Mouse (Mus musculus) neural tube, embryonic 13.5 days (tissue): ENCODE measurements around the gene Smarca4. TPM values are rescaled to one million over a fixed set of nuclear protein-coding genes. Genes with fewer than 3 reads are reported as not detected.

Source experiments
- ATAC-seq: fragments of 200-750 bp; cut with Nextera tagmentation; 2 replicates; pipeline ENCODE4 v1.8.0; 2017; ENCODE audit warnings: low read depth, mild to moderate bottlenecking, moderate TSS enrichment, moderate library complexity
- H3K27ac ChIP-seq: fragments of 300-500 bp; sonication (generic); replicated peaks from 2 replicates; pipeline ENCODE4 v1.5.1; 2015; ENCODE audit warnings: moderate library complexity, mild to moderate bottlenecking, inconsistent platforms
- H3K27me3 ChIP-seq: fragments of 300-500 bp; sonication (generic); 2 replicates; pipeline ENCODE4 v1.6.1; 2015; ENCODE audit warnings: mild to moderate bottlenecking, inconsistent platforms
- H3K36me3 ChIP-seq: fragments of 300-500 bp; sonication (generic); 2 replicates; pipeline ENCODE4 v1.6.1; 2015; ENCODE audit warnings: mild to moderate bottlenecking, inconsistent platforms
- H3K4me1 ChIP-seq: fragments of 300-500 bp; sonication (generic); replicated peaks from 2 replicates; pipeline ENCODE4 v1.6.1; 2015; ENCODE audit warnings: inconsistent platforms
- H3K4me2 ChIP-seq: fragments of 300-500 bp; sonication (generic); 2 replicates; pipeline ENCODE4 v1.6.1; 2015; ENCODE audit warnings: inconsistent platforms, mild to moderate bottlenecking, moderate library complexity
- H3K4me3 ChIP-seq: fragments of 300-500 bp; sonication (generic); 2 replicates; pipeline ENCODE4 v1.5.1; 2015; ENCODE audit warnings: mild to moderate bottlenecking, inconsistent platforms
- H3K9ac ChIP-seq: fragments of 300-500 bp; sonication (generic); 2 replicates; pipeline ENCODE4 v1.6.1; 2015; ENCODE audit warnings: moderate library complexity, mild to moderate bottlenecking, inconsistent platforms
- H3K9me3 ChIP-seq: fragments of 300-500 bp; sonication (generic); 2 replicates; pipeline ENCODE4 v1.6.1; 2016; ENCODE audit warnings: inconsistent platforms
- WGBS: fragments of 180-500 bp; shearing (Covaris S2); methylation state at CpG from one replicate; pipeline ENCODE4 v1.1.7; 2015; 5-methylcytosine and 5-hydroxymethylcytosine counted together
- microRNA counts: library from miRNA; unstranded; fragments of <30 nt; microRNA quantifications from one replicate; lab custom pipeline; 2016
- microRNA-seq: library from miRNA; unstranded; fragments of <30 nt; microRNA quantifications from one replicate; pipeline ENCODE4, GENCODE M21; 2016
- polyA plus RNA-seq: library from polyadenylated mRNA; unstranded; fragments of >200 nt; fragmentation: Nextera tagmentation; extraction: Ambion mirVana; gene quantifications from 2 replicates; pipeline ENCODE4 v1.2.1, GENCODE M21; 2015

Gene Smarca4
- polyA plus RNA-seq, 1 experiment from 2014 or later = 149 TPM

DNA sequence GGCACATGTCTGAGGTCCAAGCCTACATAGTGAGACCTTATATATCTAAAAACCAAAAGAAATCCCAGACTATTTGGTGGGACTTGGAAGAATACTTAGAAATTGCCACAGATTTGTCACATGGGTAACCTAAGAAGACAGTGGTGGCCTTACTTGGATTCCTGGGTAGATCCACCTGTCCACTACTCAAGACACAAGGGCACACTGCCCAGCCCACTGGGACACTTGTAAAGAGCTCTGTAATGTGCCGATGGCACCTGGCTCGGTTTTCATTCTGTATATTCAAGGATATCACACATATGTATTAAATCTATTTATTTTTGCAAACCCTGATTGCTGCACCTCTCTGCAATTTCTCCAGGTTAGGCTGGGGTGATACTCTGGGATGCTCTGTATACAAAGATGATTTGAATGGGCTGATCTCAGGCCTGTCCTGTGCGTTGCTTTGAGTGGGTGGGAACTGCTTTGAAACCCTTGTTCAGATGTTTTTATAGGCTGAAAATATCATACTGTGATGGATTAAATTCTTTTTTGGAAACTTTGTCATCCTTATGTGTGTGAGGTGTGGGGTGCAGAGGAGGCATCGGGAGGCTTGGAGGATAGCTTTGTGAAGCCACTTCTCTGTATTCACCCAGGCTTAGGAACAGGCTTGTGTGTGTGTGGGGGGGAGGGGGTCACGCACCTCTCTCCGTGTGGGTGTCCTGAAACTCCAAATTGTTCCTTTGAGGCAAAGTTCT lies 133.6 kb downstream of the Smarca4 start:
- Histone ChIP-seq H3K9ac (no peak overlapping the region), H3K36me3 (peaks cover 51% of the 10 kb centered on the region)
- 89% methylated on average over 6 of the region's 6 CpGs for WGBS

DNA sequence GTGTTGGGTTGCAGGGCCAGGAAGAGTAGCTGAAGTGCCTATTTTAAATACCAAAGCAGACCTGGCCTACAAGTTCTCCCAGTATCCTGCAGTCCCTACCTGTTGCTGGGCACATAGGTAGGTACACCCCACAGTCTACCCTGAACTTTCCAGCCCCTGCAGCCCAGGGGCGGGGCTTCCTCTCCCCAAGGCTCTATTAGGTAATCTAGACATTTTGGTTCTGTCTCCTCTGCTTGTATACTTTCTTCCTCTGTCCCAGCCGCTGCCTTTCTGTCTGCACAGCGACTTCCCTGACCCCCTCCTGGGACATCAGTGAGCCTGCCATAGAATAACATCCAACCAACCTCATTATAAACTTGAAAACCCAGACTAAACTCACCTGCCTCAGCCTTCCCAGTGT lies 134.4 kb downstream of the Smarca4 start:
- Histone ChIP-seq H3K4me3 (no peak overlapping the region), H3K9ac (no peak overlapping the region), H3K4me1 (no peaks in the 10 kb centered on the region), H3K27me3 (no peaks in the 10 kb centered on the region), H3K4me2 (no peak overlapping the region), H3K27ac (no peak overlapping the region), H3K36me3 (peaks cover 43% of the 10 kb centered on the region), H3K9me3 (no peaks in the 10 kb centered on the region)
- WGBS = 77% methylated on average over 3 of the region's 3 CpGs
- no peak for ATAC-seq

More for the DNA sequence above, 133.6 kb downstream of the Smarca4 start:
- Histone ChIP-seq H3K27ac (no peak overlapping the region), H3K4me1 (no peaks in the 10 kb centered on the region), H3K9me3 (no peaks in the 10 kb centered on the region), H3K4me2 (no peak overlapping the region), H3K27me3 (no peaks in the 10 kb centered on the region), H3K4me3 (no peak overlapping the region)
- ATAC-seq = no peak

- Histone ChIP-seq H3K9me3 (no peaks in the 10 kb centered on the region), H3K27me3 (no peaks in the 10 kb centered on the region), H3K9ac (no peak overlapping the region), H3K4me2 (no peak overlapping the region), H3K27ac (no peak overlapping the region), H3K4me1 (no peaks in the 10 kb centered on the region), H3K4me3 (no peak overlapping the region), H3K36me3 (peaks cover 33% of the 10 kb centered on the region)
- 71% methylated on average over 6 of the region's 6 CpGs for WGBS
- ATAC-seq = no peak
These were observed 135.4 kb downstream of the Smarca4 start for GRCm38 (mm10) chr9:21751347-21751746.

DNA sequence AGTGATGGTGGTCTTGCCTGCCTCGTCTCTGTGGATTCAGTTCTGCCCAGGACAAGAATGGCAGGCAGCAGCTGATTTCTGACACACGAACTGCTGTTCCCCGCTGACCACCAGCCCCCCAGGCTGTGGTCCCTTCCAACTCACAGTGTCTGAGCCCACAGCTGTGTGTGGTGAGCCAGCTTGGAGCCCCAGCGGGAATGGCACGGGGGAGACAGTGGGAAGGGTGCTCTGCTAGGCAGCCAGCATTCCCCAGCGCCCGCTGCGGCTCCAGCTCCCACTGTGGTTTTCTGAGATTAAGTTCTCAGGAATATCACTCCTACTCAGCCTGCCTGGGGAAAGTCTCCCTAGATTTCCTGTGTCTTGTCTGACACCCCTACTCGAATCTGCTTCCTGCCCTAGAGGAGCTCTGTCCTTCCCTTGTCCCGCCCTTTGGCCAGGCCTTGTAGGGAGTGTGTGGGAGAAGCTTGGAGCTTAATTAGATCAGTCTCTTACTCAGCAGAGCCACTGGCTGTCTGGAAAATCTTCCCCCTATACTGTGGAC lies 136.4 kb downstream of the Smarca4 start:
- 70% methylated on average over 10 of the region's 10 CpGs for WGBS
- H3K4me1 ChIP-seq = no peaks in the 10 kb centered on the region
- H3K4me3 ChIP-seq = no peak overlapping the region
- ATAC-seq = no peak
- H3K36me3 ChIP-seq = peaks cover 24% of the 10 kb centered on the region
- no peak overlapping the region for H3K27ac ChIP-seq
- no peaks in the 10 kb centered on the region for H3K9me3 ChIP-seq
- no peak overlapping the region for H3K9ac ChIP-seq
- H3K4me2 ChIP-seq = no peak overlapping the region
- H3K27me3 ChIP-seq = no peaks in the 10 kb centered on the region

MicroRNAs within 50 kb of the gene (microRNA counts, 519-probe panel; counts per million panel counts)
- microRNA mmu-miR-1946b (lab: Ali Mortazavi, UCI) = not detected

Small RNAs within 50 kb of the gene (microRNA-seq; reads per million reads assigned to microRNA genes)
- gene Mir1946b = not detected

Other genes starting within 250 kb of the Smarca4 start
- 226 and 229 TPM in 2 replicates for gene Ilf3, start 248.3 kb upstream of the Smarca4 start, polyA plus RNA-seq
- gene Qtrt1, start 204.3 kb upstream of the Smarca4 start, polyA plus RNA-seq = 49.1 and 50.4 TPM in 2 replicates
- 65.0 and 69.7 TPM in 2 replicates for gene Dnm2, start 191.3 kb upstream of the Smarca4 start, polyA plus RNA-seq
- gene Tmed1, start 105.9 kb upstream of the Smarca4 start, polyA plus RNA-seq = 52.8 and 53.9 TPM in 2 replicates
- 2.9 and 4.2 TPM in 2 replicates for gene AB124611, start 90.0 kb upstream of the Smarca4 start, polyA plus RNA-seq
- gene Carm1, start 69.3 kb upstream of the Smarca4 start, polyA plus RNA-seq = 43.8 and 45.8 TPM in 2 replicates
- gene Timm29, start 23.4 kb upstream of the Smarca4 start, polyA plus RNA-seq = 54.6 and 58.4 TPM in 2 replicates
- gene Yipf2, start 23.3 kb upstream of the Smarca4 start, polyA plus RNA-seq = 22.7 and 23.5 TPM in 2 replicates
- 13.8 and 16.1 TPM in 2 replicates for gene Ldlr, start 107.3 kb downstream of the Smarca4 start, polyA plus RNA-seq
- gene Spc24, start 144.1 kb downstream of the Smarca4 start, polyA plus RNA-seq = 17.5 and 21.0 TPM in 2 replicates
- 5.3 and 5.9 TPM in 2 replicates for gene Kank2, start 182.6 kb downstream of the Smarca4 start, polyA plus RNA-seq
- 0.46 and 0.72 TPM in 2 replicates for gene Angptl8, start 219.3 kb downstream of the Smarca4 start, polyA plus RNA-seq
- gene Dock6, start 236.5 kb downstream of the Smarca4 start, polyA plus RNA-seq = 21.3 and 22.8 TPM in 2 replicates